ENCODE assay signal across 23 mouse cellular contexts in genomic region chr3:103489786-103490185, GRCm38 (mm10).
DNase-seq lines count a peak whose midpoint lies in the region; ATAC-seq and TF ChIP-seq lines count a peak whose summit lies in the region.
"Had no signal": no experiment of that assay in that cellular context is flagged by ENCODE, and none has a peak within 500 bp of the region (broad histone marks: within the 10 kb centered on the region; RNA-seq: fewer than 3 reads in every experiment).

No protein-coding gene starts in this region.

- 0 out of 2 replicates have a peak, but pooled peaks have one; percentile 2 for ATAC-seq in granulocyte monocyte progenitor cell, adult 5-6 weeks (replicated peaks; ENCODE audit: poor library complexity, severe bottlenecking)
- ATAC-seq in intestine, postnatal 0 days, result no peak
- ATAC-seq: activated CD4-positive, CD25-positive, alpha-beta regulatory T cell, adult 4 months; forebrain, embryonic 14.5 days; intestine, embryonic 15.5 days; Patski had no signal

- H3K9me3 ChIP-seq in intestine, postnatal 0 days (ENCODE audit: control insufficient read depth), result no peaks in the 10 kb centered on the region
- H3K9me3 ChIP-seq: embryonic facial prominence, embryonic 15.5 days; forebrain, embryonic 10.5 days; heart, embryonic 12.5 days; hindbrain, embryonic 10.5 days; intestine, embryonic 15.5 days had no signal

- H3K9ac ChIP-seq in intestine, postnatal 0 days (ENCODE audit: low read depth, low read length), result no peak overlapping the region
- H3K9ac ChIP-seq: embryonic facial prominence, embryonic 15.5 days; heart, embryonic 12.5 days; hindbrain, embryonic 14.5 days; intestine, embryonic 15.5 days had no signal

- H3K4me3 ChIP-seq in intestine, postnatal 0 days (ENCODE audit: low read depth, low read length), result no peak overlapping the region
- H3K4me3 ChIP-seq: embryonic facial prominence, embryonic 15.5 days; erythroblast, embryonic 14.5 days; forebrain, embryonic 10.5 days; gastrocnemius, adult 2 months; heart, embryonic 12.5 days; hindbrain, embryonic 10.5 days; intestine, embryonic 15.5 days had no signal

- no peaks in the 10 kb centered on the region for H3K36me3 ChIP-seq in intestine, postnatal 0 days (ENCODE audit: control insufficient read depth, insufficient read depth)
- H3K36me3 ChIP-seq: embryonic facial prominence, embryonic 15.5 days; forebrain, embryonic 10.5 days; heart, embryonic 12.5 days; hindbrain, embryonic 10.5 days; intestine, embryonic 15.5 days had no signal

- no peaks in the 10 kb centered on the region for H3K4me1 ChIP-seq in intestine, postnatal 0 days (replicated peaks; ENCODE audit: control insufficient read depth, insufficient read depth, low read length)
- H3K4me1 ChIP-seq: heart, embryonic 12.5 days; hindbrain, embryonic 10.5 days; intestine, embryonic 15.5 days had no signal

- H3K27ac ChIP-seq in intestine, postnatal 0 days (ENCODE audit: low read depth, low read length), result no peak overlapping the region
- H3K27ac ChIP-seq: embryonic facial prominence, embryonic 15.5 days; forebrain, embryonic 10.5 days; gastrocnemius, adult 2 months; hindbrain, embryonic 10.5 days; hindbrain, embryonic 14.5 days; intestine, embryonic 15.5 days had no signal

- WGBS in intestine, postnatal 0 days, result 71% methylated on average over 4 of the region's 4 CpGs

- H3K27me3 ChIP-seq in intestine, postnatal 0 days (replicated peaks; ENCODE audit: control insufficient read depth, insufficient read depth, low read length), result no peaks in the 10 kb centered on the region
- H3K27me3 ChIP-seq: CH12.LX; embryonic facial prominence, embryonic 15.5 days; heart, embryonic 12.5 days; intestine, embryonic 15.5 days; Patski had no signal

- no peak overlapping the region for H3K4me2 ChIP-seq in intestine, postnatal 0 days (replicated peaks; ENCODE audit: low read depth)
- H3K4me2 ChIP-seq: embryonic facial prominence, embryonic 15.5 days; heart, embryonic 12.5 days; hindbrain, embryonic 14.5 days; intestine, embryonic 15.5 days had no signal

- peak; percentile 42 for DNase-seq in adrenal gland, adult 2 months
- no peak for DNase-seq in adrenal gland, postnatal 4 days (ENCODE audit: low spot score in 2 of 2)
- DNase-seq in 3134 (ENCODE audit: extremely low read depth, insufficient read length, low spot score), result peak; percentile 40
- peak; percentile 63 for DNase-seq in adrenal gland, postnatal 14 days
- no peak for DNase-seq in layer of hippocampus, adult 9-11 months
- DNase-seq: cerebellum, adult 2 months; cerebellum, postnatal 10 days; embryo, embryonic 11 days; gastrocnemius, adult 2 months; gastrocnemius, postnatal 25 days had no signal

- TF ChIP-seq CTCF in intestine, postnatal 0 days (IDR thresholded peaks at IDR 0.05; ENCODE audit: low read depth), result no peak

Comparison
In these comparisons a context has a peak if more than half of its experiments do, and no peak if none do; other contexts are left out.
1. DNase-seq: peak in adrenal gland, adult 2 months (single experiment), 3134 (single experiment) and adrenal gland, postnatal 14 days (single experiment); none in adrenal gland, postnatal 4 days (0 of 2) and layer of hippocampus, adult 9-11 months (single experiment).